Mouse (Mus musculus) lung, postnatal 25 days (tissue): ENCODE measurements at regions not wholly inside any gene's neighbourhood (a gene's known extent, or its start where the extent isn't known, plus 50 kb on each side); places are given as distances from the start of the nearest gene placed in this dataset.

Experiments used
- DNase-seq: peaks from one replicate; pipeline ENCODE4 v3.0.0; 2022; ENCODE audit warnings: low spot score

DNA sequence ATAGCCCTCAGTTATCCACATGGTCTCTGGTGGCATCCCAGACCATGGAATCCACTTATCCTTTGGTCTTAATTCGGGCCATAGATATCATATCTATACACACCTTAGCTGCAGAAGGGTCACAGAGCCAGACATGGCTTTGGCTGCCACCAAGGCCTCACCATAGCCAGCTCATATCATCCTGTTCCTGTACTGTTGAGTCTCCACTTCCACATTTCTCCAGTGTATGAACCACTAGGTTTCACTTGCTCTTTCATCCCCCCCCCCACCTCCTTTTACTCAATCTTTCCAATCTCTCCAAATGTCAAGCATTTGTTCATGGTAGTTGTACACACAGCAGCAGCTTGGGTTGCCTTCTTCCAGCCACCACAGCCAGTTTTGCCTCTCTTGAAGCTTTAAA, 589.2 kb downstream of the 1190002N15Rik start:
- DNase-seq: no peak

DNA sequence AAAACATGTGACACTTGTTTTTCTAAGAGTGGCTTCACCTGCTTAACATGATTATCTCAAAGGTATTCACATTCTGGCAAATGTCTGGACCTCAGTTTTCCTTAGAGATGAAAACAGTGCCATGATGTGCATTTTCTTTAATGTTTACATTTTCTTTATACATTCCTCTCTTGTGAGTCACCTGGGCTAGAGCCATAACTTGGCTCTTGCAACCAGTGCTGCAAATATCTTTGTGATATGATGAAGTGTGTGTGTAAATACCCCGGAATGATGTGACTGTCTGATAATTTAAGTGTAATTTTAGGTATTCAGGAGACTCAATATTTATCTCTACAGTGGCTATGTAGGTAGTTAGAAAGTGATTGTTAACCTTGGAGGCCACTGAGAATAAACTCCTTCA, 590.8 kb downstream of the 1190002N15Rik start:
- DNase-seq: no peak

DNA sequence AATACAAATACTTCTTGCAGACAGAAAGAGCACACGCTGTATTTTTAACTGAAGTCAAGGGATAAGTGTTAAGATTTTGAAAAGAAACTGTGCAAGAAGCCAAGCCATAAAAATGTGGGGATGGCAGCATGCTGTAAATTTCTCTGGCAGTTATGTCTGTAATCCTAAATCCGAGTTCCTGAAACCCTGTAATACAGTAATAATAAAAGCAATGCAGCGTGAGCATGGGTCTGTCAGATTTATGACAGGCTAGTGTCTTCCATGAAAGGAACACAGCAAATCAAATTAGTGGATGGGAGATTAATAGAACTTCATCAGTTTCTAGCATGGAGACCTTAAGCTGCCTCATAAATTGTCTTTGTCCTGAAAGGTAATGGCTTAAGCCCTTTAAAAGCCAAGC, 597.7 kb downstream of the 1190002N15Rik start:
- no peak for DNase-seq

DNA sequence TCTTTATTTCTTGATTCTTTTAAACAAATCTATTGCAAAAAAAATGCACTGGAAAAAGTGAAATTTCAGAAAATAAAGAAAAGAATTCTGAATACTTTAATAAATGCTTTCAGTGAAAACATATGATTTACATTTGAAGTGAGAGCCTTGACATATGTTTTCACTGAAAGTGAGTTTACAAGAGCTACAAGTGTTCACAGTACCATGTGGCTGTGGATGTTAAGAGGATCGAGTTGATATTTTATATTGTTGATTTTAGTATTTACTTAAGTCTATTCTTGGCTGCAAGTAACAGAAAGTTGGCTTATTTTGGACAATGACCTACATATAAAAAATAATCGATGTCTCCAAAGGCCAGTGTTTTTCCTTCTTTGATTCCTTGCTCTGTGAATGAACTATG, 607.2 kb downstream of the 1190002N15Rik start:
- no peak for DNase-seq

DNA sequence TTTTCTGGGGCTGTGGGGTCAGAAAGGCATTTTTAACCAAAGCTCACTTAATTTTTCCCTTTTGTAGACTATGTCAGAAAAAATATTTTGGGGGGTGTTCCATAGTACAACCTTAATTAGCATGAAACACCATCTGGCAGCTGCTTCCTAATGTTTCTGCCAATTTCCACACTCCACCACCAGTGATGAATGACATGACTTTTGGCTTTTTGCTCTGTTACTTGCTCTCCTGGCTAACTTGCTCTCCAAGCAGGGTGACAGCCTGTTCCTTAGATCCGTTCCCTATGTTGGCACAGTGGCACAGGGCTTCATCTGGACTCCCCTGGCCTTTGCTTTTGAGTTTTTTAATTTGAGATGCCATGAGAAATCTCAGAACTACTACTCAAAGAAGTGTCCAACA, 648.6 kb downstream of the 1190002N15Rik start:
- DNase-seq: no peak

DNA sequence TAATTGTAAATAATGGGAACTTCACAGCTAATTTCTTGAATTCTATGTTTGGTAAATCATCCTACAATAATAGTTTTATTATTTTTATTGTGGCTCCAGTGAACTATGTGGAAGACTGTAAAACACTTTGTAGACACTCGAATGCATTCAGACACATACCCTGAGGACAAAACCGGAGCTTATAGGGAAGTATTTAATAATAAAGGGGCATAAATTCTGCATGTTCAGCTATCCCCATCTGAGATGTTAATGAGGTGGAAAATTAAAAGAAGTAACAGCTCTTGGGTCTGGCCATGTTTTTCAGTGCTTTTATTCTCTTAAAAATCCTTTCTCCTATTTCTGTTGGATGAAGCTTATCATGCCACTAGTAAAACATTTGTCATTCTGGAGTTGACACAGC, 657.8 kb downstream of the 1190002N15Rik start:
- no peak for DNase-seq

DNA sequence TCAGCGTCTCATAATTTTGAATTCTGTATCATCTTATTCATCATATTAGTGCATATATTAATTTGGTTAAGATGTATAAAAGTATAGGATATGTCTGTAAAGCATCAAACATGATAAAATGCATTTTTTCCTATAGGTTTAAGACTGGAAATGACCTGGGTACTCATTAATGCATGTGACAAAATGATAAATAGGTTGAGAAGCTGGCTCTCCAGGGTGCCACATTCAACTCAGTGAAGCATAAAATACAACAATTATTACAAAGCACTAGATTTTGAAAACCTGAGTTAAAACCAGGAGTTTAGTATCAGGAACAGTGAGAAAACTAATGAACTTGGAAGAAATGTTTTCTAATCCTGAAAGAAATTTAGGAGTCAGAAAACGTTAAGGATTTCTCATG, 658.3 kb downstream of the 1190002N15Rik start:
- DNase-seq: no peak

DNA sequence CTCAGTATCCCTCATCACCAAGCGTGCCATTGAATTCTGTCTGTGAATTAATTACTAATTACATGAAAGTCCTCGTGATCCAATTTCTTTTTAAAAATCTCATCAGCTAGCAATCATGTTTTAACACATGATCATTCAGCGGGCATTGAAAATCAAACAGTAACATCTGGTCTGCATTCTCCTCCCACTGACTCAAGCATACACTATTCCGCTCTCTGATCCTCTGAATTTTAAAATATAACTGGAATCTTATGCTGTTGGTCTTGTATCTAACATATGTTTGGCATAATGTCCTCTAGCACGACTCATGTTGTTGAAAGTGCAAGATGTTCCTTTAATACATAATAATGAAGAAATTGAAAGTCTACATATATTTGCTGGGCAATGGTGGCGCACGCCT, 667.1 kb downstream of the 1190002N15Rik start:
- DNase-seq: no peak

DNA sequence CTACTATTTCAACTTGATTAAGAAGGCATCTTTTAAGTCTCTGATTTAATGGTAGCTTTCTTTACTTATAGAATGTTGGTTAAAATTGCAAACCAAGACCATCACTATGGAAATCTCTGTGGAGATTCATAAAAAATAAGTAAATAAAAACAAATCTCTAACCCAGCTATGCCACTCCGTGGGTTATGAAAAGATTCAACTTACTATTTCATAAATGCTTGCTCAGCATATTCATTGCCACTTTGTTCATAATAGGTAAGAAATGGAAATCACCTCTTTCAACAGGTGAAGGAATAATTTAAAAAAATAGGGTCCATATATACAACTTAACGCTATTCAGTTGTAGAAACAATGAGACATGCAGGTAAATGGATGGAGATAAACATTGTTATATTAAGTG, 679.9 kb downstream of the 1190002N15Rik start:
- no peak for DNase-seq

DNA sequence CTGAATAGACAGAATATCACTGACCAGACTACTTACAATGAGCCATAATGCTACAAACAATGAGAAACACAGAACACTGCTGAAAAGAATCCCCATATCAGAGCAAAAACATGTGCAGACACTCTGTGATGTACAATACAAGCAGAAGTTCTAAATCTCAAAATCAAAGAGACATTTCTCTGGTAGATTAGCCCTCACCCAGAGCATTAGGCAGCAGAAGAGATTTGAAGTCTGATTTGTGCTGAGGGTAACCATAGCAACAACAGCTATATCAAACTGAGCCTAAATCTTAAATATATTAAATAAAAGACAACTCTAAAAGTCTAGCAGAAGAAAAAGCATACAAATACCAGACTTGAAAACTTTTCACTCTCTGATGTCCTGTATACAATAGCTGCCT, 691.5 kb downstream of the 1190002N15Rik start:
- DNase-seq: no peak

DNA sequence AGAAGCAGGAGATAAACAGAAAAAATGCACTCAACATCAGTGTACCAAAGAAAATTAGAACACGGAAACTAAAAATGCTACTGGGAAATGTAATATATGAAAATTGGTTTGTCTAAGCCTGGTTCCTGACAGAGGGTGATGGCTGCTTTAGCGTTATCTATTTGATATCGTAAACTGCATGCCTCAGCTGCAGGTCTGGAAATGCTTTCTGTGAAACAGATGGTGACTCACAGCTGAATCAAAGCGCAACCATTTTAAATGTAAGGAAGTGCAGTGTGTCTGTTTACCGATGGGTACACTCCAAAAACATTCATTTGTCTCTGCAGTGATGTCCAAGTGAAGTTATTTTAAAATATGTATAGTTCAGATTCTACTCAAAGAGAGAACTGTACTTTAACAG, 694.0 kb downstream of the 1190002N15Rik start:
- no peak for DNase-seq
